Mouse (Mus musculus): Measurements from ENCODE around the gene Map3k7cl. TPM values are rescaled to one million over a fixed set of nuclear protein-coding genes. Genes with fewer than 3 reads are reported as not detected.

Gene Map3k7cl
- polyA plus RNA-seq, 1 experiment from 2014 or later = 0.89 TPM

DNA sequence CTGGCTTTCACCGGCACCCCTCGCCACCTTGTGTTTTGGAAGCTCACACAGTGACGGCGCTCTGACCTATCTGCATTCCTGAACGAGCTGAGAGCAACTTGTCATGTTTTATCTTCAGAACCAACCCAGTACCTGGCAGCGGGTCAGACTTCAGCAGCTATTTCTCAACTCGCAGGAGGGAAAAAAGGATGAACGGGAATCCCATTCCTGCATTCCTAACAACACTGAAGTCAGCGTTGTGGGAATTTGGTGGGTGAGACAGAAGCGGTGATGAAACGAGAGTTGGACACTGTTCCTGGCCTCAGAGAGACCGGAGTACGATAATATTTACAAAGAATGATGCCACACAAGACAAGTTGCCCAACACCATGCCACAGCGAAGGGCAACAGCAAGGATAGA, 58.3 kb downstream of the Map3k7cl start:
- H3K27ac ChIP-seq (replicated peaks) = no peak overlapping the region
- H3K9me3 ChIP-seq (replicated peaks) = no peaks in the 10 kb centered on the region
- WGBS = 76% methylated on average over 14 of the region's 14 CpGs
- ATAC-seq (ENCODE audit: insufficient number of reproducible peaks, low FRiP score, low TSS enrichment, low read depth) = no peak
- H3K4me1 ChIP-seq = no peaks in the 10 kb centered on the region
- H3K4me3 ChIP-seq (replicated peaks) = no peak overlapping the region
- no peak overlapping the region for H3K4me2 ChIP-seq (replicated peaks)
- no peak overlapping the region for H3K9ac ChIP-seq
- H3K27me3 ChIP-seq = no peaks in the 10 kb centered on the region
- no peaks in the 10 kb centered on the region for H3K36me3 ChIP-seq

- H3K36me3 ChIP-seq = no peaks in the 10 kb centered on the region
- H3K27me3 ChIP-seq = no peaks in the 10 kb centered on the region
- H3K4me1 ChIP-seq = no peaks in the 10 kb centered on the region
- no peak overlapping the region for H3K4me3 ChIP-seq (replicated peaks)
- H3K27ac ChIP-seq (replicated peaks) = no peak overlapping the region
- H3K9me3 ChIP-seq (replicated peaks) = no peaks in the 10 kb centered on the region
- no peak overlapping the region for H3K4me2 ChIP-seq (replicated peaks)
- no peak overlapping the region for H3K9ac ChIP-seq
- no peak for ATAC-seq (ENCODE audit: insufficient number of reproducible peaks, low FRiP score, low TSS enrichment, low read depth)
- 72% methylated on average over 15 of the region's 15 CpGs for WGBS
Measured at GRCm38 (mm10) chr16:87612218-87612838, 59.2 kb downstream of the Map3k7cl start.

DNA sequence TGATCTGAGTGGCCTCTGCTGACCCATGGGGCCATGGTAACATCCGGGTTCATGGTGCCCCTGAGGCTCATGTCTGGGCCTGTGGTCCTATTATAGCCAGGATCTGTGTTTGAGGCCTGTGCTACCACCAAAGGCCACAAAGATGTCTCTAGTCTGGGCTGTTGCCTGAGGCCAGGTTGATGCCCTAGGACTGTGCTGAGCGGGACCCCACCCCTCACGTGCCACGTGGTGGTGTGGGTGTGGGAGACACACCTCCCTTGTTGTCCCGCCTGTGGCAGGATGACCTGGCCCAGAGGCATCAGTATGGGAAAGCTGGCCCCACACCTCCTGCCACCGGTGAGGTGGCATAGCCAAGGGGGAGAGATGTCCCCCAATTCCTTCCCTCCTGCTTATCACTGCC, 64.2 kb downstream of the Map3k7cl start:
- WGBS = 83% methylated on average over 6 of the region's 6 CpGs
- ATAC-seq (ENCODE audit: insufficient number of reproducible peaks, low FRiP score, low TSS enrichment, low read depth) = 0 out of 2 replicates have a peak, but pooled peaks have one; percentile 7
- Histone ChIP-seq H3K36me3 (no peaks in the 10 kb centered on the region), H3K9ac (no peak overlapping the region), H3K4me2 (replicated peaks) (no peak overlapping the region), H3K4me1 (no peaks in the 10 kb centered on the region), H3K27ac (replicated peaks) (no peak overlapping the region), H3K27me3 (no peaks in the 10 kb centered on the region), H3K4me3 (replicated peaks) (no peak overlapping the region), H3K9me3 (replicated peaks) (no peaks in the 10 kb centered on the region; the same call in 1 of the 2 replicates)

DNA sequence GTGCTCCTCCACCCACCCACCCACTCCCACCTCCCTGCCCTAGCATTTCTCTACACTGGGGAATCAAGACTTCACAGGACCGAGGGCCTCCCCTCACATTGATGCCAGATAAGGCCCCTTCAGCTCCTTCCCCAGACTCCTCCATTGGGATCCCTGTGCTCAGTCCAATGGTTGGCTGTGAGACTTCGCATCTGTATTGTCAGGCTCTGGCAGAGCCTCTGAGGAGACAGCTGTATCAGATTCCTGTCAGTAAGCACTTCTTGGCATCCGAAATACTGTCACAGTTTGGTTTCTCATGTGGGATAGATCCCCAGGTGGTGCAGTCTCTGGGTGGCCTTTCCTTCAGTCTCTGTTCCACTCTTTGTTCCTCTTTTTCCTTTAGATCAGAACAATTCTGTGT, 68.1 kb downstream of the Map3k7cl start:
- Histone ChIP-seq H3K36me3 (no peaks in the 10 kb centered on the region), H3K9ac (no peak overlapping the region), H3K4me3 (replicated peaks) (no peak overlapping the region), H3K27me3 (no peaks in the 10 kb centered on the region), H3K4me1 (no peaks in the 10 kb centered on the region), H3K9me3 (replicated peaks) (no peaks in the 10 kb centered on the region; the same call in 1 of the 2 replicates), H3K27ac (replicated peaks) (no peak overlapping the region), H3K4me2 (replicated peaks) (no peak overlapping the region)
- WGBS = 86% methylated on average over 3 of the region's 3 CpGs
- ATAC-seq (ENCODE audit: insufficient number of reproducible peaks, low FRiP score, low TSS enrichment, low read depth) = no peak

GRCm38 (mm10) chr16:87623881-87624280, 70.8 kb downstream of the Map3k7cl start:
- H3K4me3 ChIP-seq (replicated peaks) = no peak overlapping the region
- H3K27me3 ChIP-seq = no peaks in the 10 kb centered on the region
- WGBS = 83% methylated on average over 5 of the region's 5 CpGs
- peaks cover 8% of the 10 kb centered on the region; the same call in 1 of the 2 replicates for H3K9me3 ChIP-seq (replicated peaks)
- no peak overlapping the region for H3K9ac ChIP-seq
- no peaks in the 10 kb centered on the region for H3K36me3 ChIP-seq
- H3K4me1 ChIP-seq = no peaks in the 10 kb centered on the region
- no peak overlapping the region for H3K27ac ChIP-seq (replicated peaks)
- ATAC-seq (ENCODE audit: insufficient number of reproducible peaks, low FRiP score, low TSS enrichment, low read depth) = no peak
- H3K4me2 ChIP-seq (replicated peaks) = no peak overlapping the region

GRCm38 (mm10) chr16:87624937-87625336, 71.8 kb downstream of the Map3k7cl start:
- H3K9me3 ChIP-seq (replicated peaks) = peaks cover 8% of the 10 kb centered on the region; the same call in 1 of the 2 replicates
- H3K27ac ChIP-seq (replicated peaks) = no peak overlapping the region
- no peak overlapping the region for H3K9ac ChIP-seq
- 76% methylated on average over 2 of the region's 2 CpGs for WGBS
- H3K4me2 ChIP-seq (replicated peaks) = no peak overlapping the region
- no peak overlapping the region for H3K4me3 ChIP-seq (replicated peaks)
- no peaks in the 10 kb centered on the region for H3K4me1 ChIP-seq
- no peak for ATAC-seq (ENCODE audit: insufficient number of reproducible peaks, low FRiP score, low TSS enrichment, low read depth)
- no peaks in the 10 kb centered on the region for H3K36me3 ChIP-seq
- H3K27me3 ChIP-seq = no peaks in the 10 kb centered on the region

- WGBS = 85% methylated on average over 3 of the region's 3 CpGs
Measured at GRCm38 (mm10) chr16:87625341-87625740, 72.2 kb downstream of the Map3k7cl start.

GRCm38 (mm10) chr16:87625816-87626215, 72.7 kb downstream of the Map3k7cl start:
- Histone ChIP-seq H3K27me3 (no peaks in the 10 kb centered on the region), H3K4me2 (replicated peaks) (no peak overlapping the region), H3K4me1 (no peaks in the 10 kb centered on the region), H3K9me3 (replicated peaks) (peaks cover 8% of the 10 kb centered on the region; the same call in 1 of the 2 replicates), H3K27ac (replicated peaks) (no peak overlapping the region), H3K36me3 (no peaks in the 10 kb centered on the region), H3K9ac (no peak overlapping the region), H3K4me3 (replicated peaks) (no peak overlapping the region)
- no peak for ATAC-seq (ENCODE audit: insufficient number of reproducible peaks, low FRiP score, low TSS enrichment, low read depth)
- 91% methylated on average over 8 of the region's 8 CpGs for WGBS

More at GRCm38 (mm10) chr16:87625341-87625740, 72.2 kb downstream of the Map3k7cl start:
- no peaks in the 10 kb centered on the region for H3K4me1 ChIP-seq
- no peak overlapping the region for H3K4me3 ChIP-seq (replicated peaks)
- no peak overlapping the region for H3K9ac ChIP-seq
- H3K4me2 ChIP-seq (replicated peaks) = no peak overlapping the region
- peaks cover 8% of the 10 kb centered on the region; the same call in 1 of the 2 replicates for H3K9me3 ChIP-seq (replicated peaks)
- no peak overlapping the region for H3K27ac ChIP-seq (replicated peaks)
- ATAC-seq (ENCODE audit: insufficient number of reproducible peaks, low FRiP score, low TSS enrichment, low read depth) = no peak
- no peaks in the 10 kb centered on the region for H3K27me3 ChIP-seq
- no peaks in the 10 kb centered on the region for H3K36me3 ChIP-seq

- WGBS = 93% methylated on average over 4 of the region's 4 CpGs
- Histone ChIP-seq H3K4me2 (replicated peaks) (no peak overlapping the region), H3K9ac (no peak overlapping the region), H3K36me3 (no peaks in the 10 kb centered on the region), H3K9me3 (replicated peaks) (peaks cover 8% of the 10 kb centered on the region; the same call in 1 of the 2 replicates), H3K27me3 (no peaks in the 10 kb centered on the region), H3K4me3 (replicated peaks) (no peak overlapping the region), H3K27ac (replicated peaks) (no peak overlapping the region), H3K4me1 (no peaks in the 10 kb centered on the region)
- ATAC-seq (ENCODE audit: insufficient number of reproducible peaks, low FRiP score, low TSS enrichment, low read depth) = no peak
Measured at GRCm38 (mm10) chr16:87626696-87627095, 73.6 kb downstream of the Map3k7cl start.

DNA sequence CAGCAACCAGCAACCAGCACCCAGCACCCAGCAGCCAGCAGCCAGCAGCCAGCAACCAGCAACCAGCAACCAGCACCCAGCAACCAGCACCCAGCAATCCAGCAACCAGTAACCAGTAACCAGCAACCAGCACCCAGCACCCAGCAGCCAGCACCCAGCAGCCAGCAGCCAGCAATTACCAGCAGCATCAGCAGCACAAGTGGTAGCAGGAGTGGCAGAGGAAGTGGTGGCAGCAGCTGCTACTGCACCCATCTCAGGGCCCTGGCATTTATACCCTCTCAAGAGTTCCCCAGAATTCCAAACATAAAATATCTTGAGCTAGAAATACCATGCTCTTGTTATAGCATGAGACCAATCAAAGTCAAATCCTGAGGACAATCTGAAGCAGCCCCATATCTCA, 81.6 kb downstream of the Map3k7cl start:
- Histone ChIP-seq H3K9me3 (replicated peaks) (no peaks in the 10 kb centered on the region), H3K36me3 (no peaks in the 10 kb centered on the region), H3K4me1 (no peaks in the 10 kb centered on the region), H3K9ac (no peak overlapping the region), H3K27me3 (no peaks in the 10 kb centered on the region), H3K4me2 (replicated peaks) (no peak overlapping the region), H3K27ac (replicated peaks) (no peak overlapping the region), H3K4me3 (replicated peaks) (no peak overlapping the region)
- no peak for ATAC-seq (ENCODE audit: insufficient number of reproducible peaks, low FRiP score, low TSS enrichment, low read depth)

DNA sequence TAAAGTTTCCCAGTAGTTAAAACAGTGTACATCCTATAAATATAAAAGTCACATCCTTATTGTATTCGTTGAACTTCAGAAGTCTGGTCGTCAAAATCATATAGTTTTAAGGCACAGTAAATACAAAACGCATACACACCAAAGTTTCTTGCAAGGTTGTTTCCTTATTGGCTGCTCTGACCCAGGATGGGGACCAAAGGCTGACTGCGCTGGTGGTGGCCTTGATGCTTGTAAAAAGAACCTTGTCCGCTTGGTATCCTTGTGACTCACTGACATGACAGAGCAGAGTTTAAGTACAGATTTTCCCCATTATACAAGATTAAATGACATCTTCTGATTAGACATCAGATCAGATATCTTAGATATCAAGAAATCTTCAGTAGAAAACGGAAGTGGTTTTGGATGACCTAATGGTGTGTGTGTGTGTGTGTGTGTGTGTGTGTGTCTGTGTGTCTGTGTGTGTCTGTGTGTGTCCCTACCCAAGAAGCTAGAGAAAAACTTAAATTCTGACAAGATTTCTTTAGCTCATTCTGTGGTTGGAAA, 82.2 kb downstream of the Map3k7cl start:
- Histone ChIP-seq H3K27ac (replicated peaks) (no peak overlapping the region), H3K4me2 (replicated peaks) (no peak overlapping the region), H3K9ac (no peak overlapping the region), H3K27me3 (no peaks in the 10 kb centered on the region), H3K4me1 (no peaks in the 10 kb centered on the region), H3K9me3 (replicated peaks) (no peaks in the 10 kb centered on the region), H3K4me3 (replicated peaks) (no peak overlapping the region), H3K36me3 (no peaks in the 10 kb centered on the region)
- ATAC-seq (ENCODE audit: insufficient number of reproducible peaks, low FRiP score, low TSS enrichment, low read depth) = no peak
- WGBS = 78% methylated on average over 6 of the region's 6 CpGs

DNA sequence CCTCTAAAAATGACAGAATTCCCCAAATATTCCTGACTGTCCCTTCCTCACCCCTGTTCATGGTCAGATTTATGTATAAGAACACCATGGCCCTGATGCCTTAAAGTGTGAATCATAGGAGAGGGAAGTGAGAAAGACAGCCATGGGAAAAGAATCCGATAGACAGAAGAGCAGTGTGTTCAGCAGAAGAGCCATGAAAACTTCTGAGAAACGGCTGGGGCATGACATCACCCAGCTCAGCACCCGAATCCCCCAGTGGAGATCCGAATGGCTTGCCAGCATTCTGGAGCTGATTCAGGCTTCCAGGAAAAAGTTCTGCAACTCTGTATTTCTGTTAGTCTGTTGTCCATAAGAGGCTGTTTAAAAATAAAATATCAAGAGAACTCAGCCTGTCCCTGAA, 82.7 kb downstream of the Map3k7cl start:
- no peak overlapping the region for H3K27ac ChIP-seq (replicated peaks)
- ATAC-seq (ENCODE audit: insufficient number of reproducible peaks, low FRiP score, low TSS enrichment, low read depth) = no peak
- no peak overlapping the region for H3K9ac ChIP-seq
- H3K27me3 ChIP-seq = no peaks in the 10 kb centered on the region
- 57% methylated on average over 4 of the region's 4 CpGs for WGBS
- no peaks in the 10 kb centered on the region for H3K4me1 ChIP-seq
- H3K9me3 ChIP-seq (replicated peaks) = no peaks in the 10 kb centered on the region
- H3K4me2 ChIP-seq (replicated peaks) = no peak overlapping the region
- no peak overlapping the region for H3K4me3 ChIP-seq (replicated peaks)
- no peaks in the 10 kb centered on the region for H3K36me3 ChIP-seq

All from embryonic facial prominence, embryonic 15.5 days (tissue).